Mouse (Mus musculus): ENCODE measurements at regions not wholly inside any gene's neighbourhood (a gene's known extent, or its start where the extent isn't known, plus 50 kb on each side); places are given as distances from the start of the nearest gene placed in this dataset.

DNA sequence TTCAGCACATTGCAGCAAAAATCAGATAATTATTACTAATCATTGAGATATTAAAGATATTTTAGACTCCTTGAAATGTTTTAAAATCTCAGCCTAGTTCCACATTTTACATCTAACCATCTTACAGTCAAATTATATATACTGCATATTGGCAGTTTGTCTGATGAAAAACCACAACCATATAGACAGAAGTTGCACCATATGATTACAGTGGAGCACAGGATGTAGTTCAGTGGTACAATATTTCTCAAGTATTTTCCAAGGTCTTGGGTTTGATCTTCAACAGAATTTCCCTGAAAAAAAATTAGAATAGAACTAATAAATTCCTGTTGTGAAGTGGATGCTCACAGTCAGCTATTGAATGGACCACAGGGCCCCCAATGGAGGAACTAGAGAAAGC, 140.2 kb upstream of the Mbnl1 start:
- no peak for TF ChIP-seq CTCF (IDR thresholded peaks at IDR 0.05; ENCODE audit: insufficient read depth, low read depth, low read length)
- TF ChIP-seq POLR2A (IDR thresholded peaks at IDR 0.05; ENCODE audit: insufficient read depth, low read depth, low read length), result no peak

Data from olfactory bulb, adult 2 months (tissue).